Mouse (Mus musculus) heart, embryonic 10.5 days (tissue): ENCODE data around the gene H2al2a. TPM values are rescaled to one million over a fixed set of nuclear protein-coding genes. Genes with fewer than 3 reads are reported as not detected.

Experiments used
- DNase-seq: peaks from one replicate; pipeline ENCODE4 v3.0.0-alpha.2; 2017; ENCODE audit warnings: low spot score
- H3K27ac ChIP-seq: fragments of 300-500 bp; sonication (generic); 2 replicates; pipeline ENCODE4 v1.5.1; 2016; ENCODE audit warnings: mild to moderate bottlenecking
- H3K27me3 ChIP-seq: fragments of 300-500 bp; sonication (generic); 2 replicates; pipeline ENCODE4 v1.6.1; 2016; ENCODE audit warnings: mild to moderate bottlenecking; ENCODE audit not compliant: poor library complexity, insufficient read depth, severe bottlenecking
- H3K36me3 ChIP-seq: fragments of 300-500 bp; sonication (generic); 2 replicates; pipeline ENCODE4 v1.6.1; 2016; ENCODE audit warnings: mild to moderate bottlenecking, moderate library complexity
- H3K4me1 ChIP-seq: fragments of 300-500 bp; sonication (generic); 2 replicates; pipeline ENCODE4 v1.6.1; 2016; ENCODE audit warnings: mild to moderate bottlenecking
- H3K4me3 ChIP-seq: fragments of 300-500 bp; sonication (generic); 2 replicates; pipeline ENCODE4 v1.5.1; 2016; ENCODE audit warnings: mild to moderate bottlenecking, moderate library complexity
- H3K9me3 ChIP-seq: fragments of 300-500 bp; sonication (generic); 2 replicates; pipeline ENCODE4 v1.6.1; 2016; ENCODE audit warnings: mild to moderate bottlenecking, moderate library complexity
- WGBS: fragments of 180-500 bp; shearing (Covaris S2); methylation state at CpG from one replicate; pipeline ENCODE4 v1.1.7; 2016; 5-methylcytosine and 5-hydroxymethylcytosine counted together
- polyA plus RNA-seq: library from polyadenylated mRNA; unstranded; fragments of >200 nt; fragmentation: Nextera tagmentation; extraction: Ambion mirVana; gene quantifications from 2 replicates; pipeline ENCODE4 v1.2.1, GENCODE M21; 2016

H2al2a gene
- polyA plus RNA-seq, 1 experiment from 2014 or later, result not detected

DNA sequence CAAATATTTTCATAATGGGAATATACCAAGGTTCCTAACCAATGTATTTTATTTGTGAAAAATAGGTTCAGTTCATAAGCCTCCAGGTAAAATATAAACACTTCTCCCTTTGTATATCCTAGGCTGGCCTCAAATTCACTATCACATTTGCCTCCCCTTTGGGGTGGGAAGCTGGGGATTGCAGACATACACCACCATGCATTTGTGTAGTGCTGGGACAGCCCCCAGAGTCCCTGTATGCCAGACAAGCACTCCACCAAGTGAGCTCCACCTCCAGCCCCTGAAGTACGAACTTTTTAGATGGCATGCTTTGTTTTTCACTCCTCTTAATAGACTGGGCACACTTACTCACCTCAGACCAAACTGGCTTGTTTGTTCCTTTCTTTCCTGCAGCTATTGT, 26.1 kb upstream of the H2al2a start:
- no peak overlapping the region for H3K27ac ChIP-seq
- H3K27me3 ChIP-seq, result no peaks in the 10 kb centered on the region
- peaks cover 17% of the 10 kb centered on the region; the same call in 1 of the 2 replicates for H3K4me1 ChIP-seq
- DNase-seq, result no peak
- no peaks in the 10 kb centered on the region for H3K36me3 ChIP-seq
- H3K4me3 ChIP-seq, result no peak overlapping the region
- WGBS, result 41% methylated on average over 1 of the region's 1 CpGs
- H3K9me3 ChIP-seq, result no peaks in the 10 kb centered on the region

DNA sequence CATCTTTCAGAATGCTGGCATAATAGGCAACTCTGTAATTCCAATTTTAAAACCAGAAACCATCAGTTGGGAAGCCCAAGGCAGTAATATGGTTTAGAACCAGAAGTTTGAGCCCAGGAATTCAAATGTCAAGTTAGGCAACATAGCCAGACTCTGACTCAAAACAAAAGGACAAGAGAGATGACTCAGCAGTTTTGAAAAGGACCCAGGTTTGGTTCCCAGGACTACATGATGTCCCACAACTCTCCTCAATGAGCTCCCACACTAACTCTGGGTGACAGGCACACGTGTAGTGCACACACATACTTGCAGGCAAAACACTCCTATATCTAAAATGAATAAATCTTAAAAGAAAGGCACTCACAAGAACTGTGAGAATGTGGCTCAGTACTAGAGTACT, 22.4 kb upstream of the H2al2a start:
- 76% methylated on average over 1 of the region's 1 CpGs for WGBS
- no peaks in the 10 kb centered on the region for H3K9me3 ChIP-seq
- no peaks in the 10 kb centered on the region for H3K4me1 ChIP-seq
- no peak overlapping the region for H3K27ac ChIP-seq
- H3K36me3 ChIP-seq, result no peaks in the 10 kb centered on the region
- no peaks in the 10 kb centered on the region for H3K27me3 ChIP-seq
- no peak overlapping the region for H3K4me3 ChIP-seq
- no peak for DNase-seq

DNA sequence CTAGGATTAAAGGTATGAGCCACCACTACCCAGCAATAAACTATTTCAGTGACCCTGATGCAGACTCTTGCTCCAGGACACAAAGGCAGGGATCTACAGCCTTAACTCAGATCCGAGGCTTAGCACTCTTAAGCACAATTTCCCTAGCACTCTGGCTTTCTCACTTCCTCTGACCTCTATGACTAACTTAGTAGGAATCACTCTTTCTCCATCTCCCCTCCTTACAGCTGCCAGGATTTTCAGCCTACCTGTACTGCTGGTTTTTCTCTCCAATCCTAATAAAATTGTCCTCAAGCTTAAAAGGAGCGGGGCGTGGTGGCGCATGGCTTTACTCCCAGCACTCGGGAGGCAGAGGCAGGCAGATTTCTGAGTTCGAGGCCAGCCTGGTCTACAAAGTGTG, 20.6 kb upstream of the H2al2a start:
- H3K27ac ChIP-seq, result no peak overlapping the region
- H3K9me3 ChIP-seq, result no peaks in the 10 kb centered on the region
- DNase-seq, result no peak
- no peaks in the 10 kb centered on the region for H3K4me1 ChIP-seq
- no peaks in the 10 kb centered on the region for H3K27me3 ChIP-seq
- 90% methylated on average over 6 of the region's 6 CpGs for WGBS
- H3K36me3 ChIP-seq, result no peaks in the 10 kb centered on the region
- H3K4me3 ChIP-seq, result no peak overlapping the region

DNA sequence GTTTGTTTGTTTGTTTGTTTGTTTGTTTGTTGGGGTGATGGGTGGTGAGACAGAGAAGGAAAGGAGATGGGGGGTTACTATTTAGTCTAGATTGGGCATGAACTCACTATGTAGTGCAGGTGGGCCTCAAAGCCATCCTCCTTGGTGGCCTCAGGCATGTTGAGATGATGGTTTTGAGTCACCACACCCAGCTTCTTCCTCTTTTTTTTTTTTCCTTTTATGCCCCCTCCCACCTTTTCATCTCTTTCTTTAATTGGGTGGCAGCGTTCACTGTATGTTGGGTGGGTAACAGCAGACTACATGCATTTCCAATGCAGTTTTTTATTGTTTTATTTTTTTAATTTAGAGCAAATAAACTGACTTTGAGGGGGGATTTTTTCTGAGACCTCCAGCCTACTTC, 19.9 kb upstream of the H2al2a start:
- 78% methylated on average over 1 of the region's 1 CpGs for WGBS
- H3K9me3 ChIP-seq, result no peaks in the 10 kb centered on the region
- H3K27me3 ChIP-seq, result no peaks in the 10 kb centered on the region
- no peaks in the 10 kb centered on the region for H3K36me3 ChIP-seq
- H3K4me3 ChIP-seq, result no peak overlapping the region
- DNase-seq, result no peak
- no peaks in the 10 kb centered on the region for H3K4me1 ChIP-seq
- H3K27ac ChIP-seq, result no peak overlapping the region

DNA sequence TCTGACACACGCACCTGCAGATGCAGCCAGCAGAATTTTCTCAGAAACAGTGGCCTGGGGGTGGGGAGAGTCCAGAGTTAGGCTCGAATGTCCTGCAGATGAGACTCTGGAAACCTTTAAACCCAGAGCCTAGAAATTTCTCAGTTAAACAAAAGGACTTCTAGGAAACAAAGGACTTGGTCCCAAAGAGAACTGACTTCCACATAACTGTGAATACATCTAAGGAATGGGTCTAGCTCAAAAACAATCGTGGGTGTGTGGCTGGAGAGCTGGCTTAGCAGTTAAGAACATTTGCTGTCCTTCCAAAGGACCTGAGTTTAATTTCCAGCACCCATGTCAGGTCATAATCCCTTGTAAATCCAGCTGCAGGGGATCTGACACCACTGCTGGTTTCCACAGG, 18.8 kb upstream of the H2al2a start:
- H3K4me1 ChIP-seq, result no peaks in the 10 kb centered on the region
- no peak overlapping the region for H3K27ac ChIP-seq
- no peak overlapping the region for H3K4me3 ChIP-seq
- H3K36me3 ChIP-seq, result no peaks in the 10 kb centered on the region
- no peaks in the 10 kb centered on the region for H3K9me3 ChIP-seq
- H3K27me3 ChIP-seq, result no peaks in the 10 kb centered on the region
- DNase-seq, result no peak
- 56% methylated on average over 3 of the region's 3 CpGs for WGBS

DNA sequence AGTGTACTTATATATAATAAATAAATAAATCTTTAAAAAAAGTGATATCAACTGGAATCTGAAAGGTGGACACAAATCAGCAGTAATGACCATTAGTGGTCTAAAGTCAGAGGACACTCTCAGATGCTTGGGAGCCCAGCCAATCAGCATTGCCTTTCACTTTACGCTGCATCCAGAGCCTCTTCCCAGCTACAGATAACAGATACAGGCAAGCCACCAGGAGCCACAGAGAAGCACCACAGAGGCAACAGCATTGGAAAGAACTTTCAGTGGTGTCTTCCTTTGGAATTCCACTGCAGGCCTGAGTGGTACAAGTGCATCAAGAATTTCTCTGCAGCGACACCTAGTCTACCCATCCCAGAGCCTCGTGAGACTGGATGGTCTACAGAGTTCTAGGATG, 16.1 kb upstream of the H2al2a start:
- H3K9me3 ChIP-seq, result no peaks in the 10 kb centered on the region

DNA sequence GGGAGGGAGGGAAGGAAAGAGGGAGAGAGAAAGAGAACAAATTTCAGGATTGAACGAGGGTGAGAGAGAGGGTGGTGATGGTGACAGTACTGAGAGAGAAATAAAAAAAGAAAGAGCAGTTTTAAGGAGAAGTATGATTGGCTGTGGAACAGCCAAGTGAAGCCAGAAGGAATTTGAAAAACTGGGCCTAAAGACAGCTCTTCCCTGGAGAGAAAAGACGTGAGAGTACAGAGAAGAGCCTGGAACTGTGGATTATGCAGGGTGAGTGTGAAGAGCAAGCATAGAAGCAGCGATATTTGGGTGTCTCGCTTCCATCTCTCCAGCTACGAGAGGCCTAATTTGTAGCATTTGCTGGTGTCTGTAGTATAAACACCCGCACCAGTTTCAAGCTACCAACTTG, 14.5 kb upstream of the H2al2a start:
- no peak overlapping the region for H3K4me3 ChIP-seq
- 81% methylated on average over 6 of the region's 6 CpGs for WGBS
- H3K9me3 ChIP-seq, result no peaks in the 10 kb centered on the region
- no peaks in the 10 kb centered on the region for H3K4me1 ChIP-seq
- H3K36me3 ChIP-seq, result no peaks in the 10 kb centered on the region
- H3K27ac ChIP-seq, result no peak overlapping the region
- H3K27me3 ChIP-seq, result no peaks in the 10 kb centered on the region
- DNase-seq, result no peak

More for the DNA sequence above, 16.1 kb upstream of the H2al2a start:
- H3K27ac ChIP-seq, result no peak overlapping the region
- no peaks in the 10 kb centered on the region for H3K36me3 ChIP-seq
- no peak for DNase-seq
- 63% methylated on average over 3 of the region's 3 CpGs for WGBS
- H3K27me3 ChIP-seq, result no peaks in the 10 kb centered on the region
- H3K4me1 ChIP-seq, result no peaks in the 10 kb centered on the region
- no peak overlapping the region for H3K4me3 ChIP-seq

DNA sequence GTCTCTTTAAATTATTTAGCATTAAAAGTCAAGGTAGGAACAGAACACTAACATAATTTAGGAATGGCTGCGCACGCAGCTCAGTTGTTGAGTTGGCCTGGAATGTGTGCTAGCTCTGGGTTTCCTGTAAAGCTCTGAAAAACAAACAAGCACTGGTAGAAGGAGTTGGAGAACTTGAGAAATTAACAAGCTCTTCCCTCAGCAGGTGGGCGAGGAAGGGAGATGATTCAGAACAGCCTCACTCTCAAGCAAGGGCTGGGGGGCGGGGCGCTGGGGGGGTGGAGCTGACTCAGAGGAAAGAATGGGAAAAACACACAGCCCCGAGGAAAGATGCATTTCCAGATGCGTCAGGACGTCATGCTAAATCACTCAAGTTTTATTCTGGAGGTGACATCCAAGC, 8.4 kb upstream of the H2al2a start:
- DNase-seq, result no peak
- Histone ChIP-seq H3K9me3 (no peaks in the 10 kb centered on the region), H3K27ac (no peak overlapping the region), H3K27me3 (no peaks in the 10 kb centered on the region), H3K36me3 (no peaks in the 10 kb centered on the region), H3K4me3 (peak overlapping the region; percentile 27; the same call in 1 of the 2 replicates), H3K4me1 (peaks cover 6% of the 10 kb centered on the region; the same call in 1 of the 2 replicates)
- WGBS, result 23% methylated on average over 8 of the region's 8 CpGs

DNA sequence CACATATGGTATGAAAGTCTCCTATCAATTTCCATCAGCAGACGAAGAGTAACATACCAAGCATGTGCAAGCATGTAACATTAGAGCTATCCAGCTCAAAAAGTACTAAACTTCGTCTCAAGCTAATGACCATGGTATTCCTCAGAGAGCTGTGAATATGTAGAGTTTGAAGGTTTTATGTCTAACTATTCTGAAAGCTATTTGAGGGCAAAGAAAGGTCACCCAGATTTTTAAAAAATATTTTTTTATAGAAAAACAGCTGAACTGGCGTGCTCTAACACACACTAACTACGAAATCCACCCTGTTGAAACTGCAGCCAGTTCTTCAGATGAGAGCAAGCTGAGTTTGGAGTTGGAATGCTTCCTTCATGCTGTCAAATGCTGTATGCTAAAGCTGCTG, 7.5 kb upstream of the H2al2a start:
- no peak for DNase-seq
- no peaks in the 10 kb centered on the region for H3K9me3 ChIP-seq
- peaks cover 6% of the 10 kb centered on the region; the same call in 1 of the 2 replicates for H3K4me1 ChIP-seq
- no peaks in the 10 kb centered on the region for H3K27me3 ChIP-seq
- H3K4me3 ChIP-seq, result no peak overlapping the region
- H3K36me3 ChIP-seq, result no peaks in the 10 kb centered on the region
- 85% methylated on average over 4 of the region's 4 CpGs for WGBS
- no peak overlapping the region for H3K27ac ChIP-seq

DNA sequence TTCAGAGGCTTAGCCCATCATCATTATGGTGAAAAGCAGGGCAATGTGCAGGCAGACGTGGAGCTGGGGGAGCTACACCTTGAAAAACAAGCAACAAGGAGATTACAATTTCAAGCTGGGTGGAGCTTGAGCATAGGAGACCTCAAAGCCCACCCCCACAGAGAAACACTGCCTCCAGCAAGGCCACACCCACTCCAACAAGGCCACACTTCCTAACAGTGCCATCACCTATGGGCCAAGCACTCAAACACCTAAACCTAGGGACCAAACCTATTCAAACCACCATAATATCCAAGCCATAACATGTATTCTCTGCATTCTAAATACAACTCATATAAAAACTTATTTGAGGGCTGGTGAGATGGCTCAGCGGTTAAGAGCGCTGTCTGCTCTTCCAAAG, 5.5 kb upstream of the H2al2a start:
- H3K27me3 ChIP-seq, result no peaks in the 10 kb centered on the region
- no peak for DNase-seq
- H3K9me3 ChIP-seq, result no peaks in the 10 kb centered on the region
- H3K36me3 ChIP-seq, result no peaks in the 10 kb centered on the region
- no peak overlapping the region for H3K4me3 ChIP-seq
- H3K27ac ChIP-seq, result no peak overlapping the region
- WGBS, result 91% methylated on average over 3 of the region's 3 CpGs
- H3K4me1 ChIP-seq, result peaks cover 6% of the 10 kb centered on the region; the same call in 1 of the 2 replicates

DNA sequence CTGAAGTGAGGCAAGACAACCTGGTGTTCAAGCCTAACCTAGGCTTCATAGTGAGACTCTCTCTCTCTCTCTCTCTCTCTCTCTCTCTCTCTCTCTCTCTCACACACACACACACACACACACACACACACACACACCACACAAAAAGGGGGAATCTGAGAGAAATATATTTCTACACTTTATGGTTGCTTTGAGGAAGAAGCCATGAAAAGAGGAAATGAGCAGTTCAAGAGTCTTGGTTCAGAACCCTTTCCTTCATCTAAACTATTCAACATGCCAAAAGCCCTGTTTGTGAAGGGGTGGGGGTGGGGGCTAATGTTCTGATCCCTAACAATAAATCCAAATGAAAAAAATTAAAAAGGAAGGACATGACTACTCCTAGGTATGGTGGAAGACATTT, 7.2 kb downstream of the H2al2a start:
- Histone ChIP-seq H3K27me3 (no peaks in the 10 kb centered on the region), H3K36me3 (no peaks in the 10 kb centered on the region), H3K4me1 (0 out of 2 replicates have a peak, but pooled peaks cover 5% of the 10 kb centered on the region), H3K9me3 (no peaks in the 10 kb centered on the region; the same call in 1 of the 2 replicates), H3K4me3 (no peak overlapping the region), H3K27ac (no peak overlapping the region)
- no peak for DNase-seq

DNA sequence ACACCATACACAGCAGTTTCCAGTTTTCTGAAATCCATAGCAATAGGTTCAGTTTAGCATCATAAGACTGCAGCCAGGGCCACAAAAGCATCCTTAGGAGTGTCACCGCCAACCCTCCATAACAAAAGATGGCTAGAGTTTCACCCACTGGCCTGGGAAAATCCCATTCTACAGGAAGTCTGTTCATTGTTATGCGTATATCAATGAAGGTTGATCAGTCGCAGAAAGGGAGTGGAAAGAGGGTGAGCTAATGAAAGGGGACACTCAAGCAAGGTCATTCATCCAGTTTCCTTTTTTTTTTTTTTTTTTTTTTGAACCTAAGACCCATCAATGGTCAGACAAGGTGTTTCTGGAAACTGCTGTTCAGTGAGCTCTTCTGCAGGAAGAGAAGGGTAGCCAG, 7.6 kb downstream of the H2al2a start:
- H3K27ac ChIP-seq, result no peak overlapping the region
- H3K27me3 ChIP-seq, result no peaks in the 10 kb centered on the region
- DNase-seq, result no peak
- H3K36me3 ChIP-seq, result no peaks in the 10 kb centered on the region
- no peaks in the 10 kb centered on the region; the same call in 1 of the 2 replicates for H3K9me3 ChIP-seq
- H3K4me1 ChIP-seq, result 0 out of 2 replicates have a peak, but pooled peaks cover 5% of the 10 kb centered on the region
- H3K4me3 ChIP-seq, result no peak overlapping the region
- 74% methylated on average over 3 of the region's 3 CpGs for WGBS

DNA sequence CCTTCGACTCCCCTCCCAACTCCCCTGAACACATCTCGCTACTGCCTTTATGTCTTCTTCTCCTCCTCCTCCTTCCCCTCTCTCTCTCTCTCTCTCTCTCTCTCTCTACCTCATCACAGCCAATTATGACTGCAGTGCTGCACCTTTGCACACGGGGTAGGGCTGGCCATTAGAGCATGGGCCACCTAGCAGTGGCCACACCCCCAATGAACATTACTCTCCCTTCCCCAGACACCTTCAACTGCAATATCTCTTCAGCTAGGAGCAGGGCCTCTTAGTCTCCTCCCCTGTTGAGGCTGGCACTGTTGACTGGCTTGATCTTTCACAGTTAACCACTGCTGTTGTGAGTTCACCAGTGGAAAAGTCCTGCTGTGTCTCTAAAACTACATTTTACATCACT, 10.1 kb downstream of the H2al2a start:
- Histone ChIP-seq H3K27ac (no peak overlapping the region), H3K27me3 (no peaks in the 10 kb centered on the region), H3K9me3 (no peaks in the 10 kb centered on the region; the same call in 1 of the 2 replicates), H3K36me3 (no peaks in the 10 kb centered on the region), H3K4me3 (no peak overlapping the region), H3K4me1 (0 out of 2 replicates have a peak, but pooled peaks cover 2% of the 10 kb centered on the region)
- 84% methylated on average over 3 of the region's 3 CpGs for WGBS
- no peak for DNase-seq

DNA sequence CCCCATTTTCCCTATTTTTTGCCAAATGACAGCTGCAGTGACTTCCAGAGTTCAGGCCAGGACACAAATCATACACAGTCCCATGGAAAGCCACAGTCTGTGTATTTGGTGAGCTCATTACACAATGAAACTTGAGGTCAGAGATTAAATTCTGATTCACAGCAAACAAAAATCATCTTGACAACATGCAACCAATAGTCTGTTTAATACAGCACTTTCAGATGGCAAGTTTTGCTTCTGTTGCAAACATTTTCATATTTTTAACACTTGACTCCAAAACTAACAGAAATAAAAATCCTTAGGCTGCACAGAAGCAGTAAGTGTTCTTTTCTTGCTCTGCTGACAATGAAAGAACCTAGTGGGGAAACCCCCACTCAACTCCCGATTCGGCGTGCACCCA, 12.0 kb downstream of the H2al2a start:
- Histone ChIP-seq H3K36me3 (no peaks in the 10 kb centered on the region), H3K9me3 (no peaks in the 10 kb centered on the region), H3K4me3 (no peak overlapping the region), H3K4me1 (no peaks in the 10 kb centered on the region), H3K27ac (no peak overlapping the region), H3K27me3 (no peaks in the 10 kb centered on the region)
- no peak for DNase-seq
- 94% methylated on average over 3 of the region's 3 CpGs for WGBS
